Mouse (Mus musculus) thymus, adult 2 months (tissue): ENCODE measurements around the gene Cbfa2t2.

Experiments
- CTCF ChIP-seq: fragments of 200-500 bp; IDR thresholded peaks from 2 replicates; pipeline ENCODE4 v1.5.1; 2012; ENCODE audit warnings: mild to moderate bottlenecking, control low read depth, low read length, moderate library complexity, borderline replicate concordance; ENCODE audit not compliant: control insufficient read depth, poor library complexity, insufficient read depth; ENCODE audit errors: extremely low read depth
- POLR2A ChIP-seq: fragments of 200-500 bp; IDR thresholded peaks from 2 replicates; pipeline ENCODE4 v1.6.1; 2012; ENCODE audit warnings: mild to moderate bottlenecking, low read length, control low read depth, moderate library complexity; ENCODE audit not compliant: control insufficient read depth, poor library complexity, insufficient read depth; ENCODE audit errors: extremely low read depth

DNA sequence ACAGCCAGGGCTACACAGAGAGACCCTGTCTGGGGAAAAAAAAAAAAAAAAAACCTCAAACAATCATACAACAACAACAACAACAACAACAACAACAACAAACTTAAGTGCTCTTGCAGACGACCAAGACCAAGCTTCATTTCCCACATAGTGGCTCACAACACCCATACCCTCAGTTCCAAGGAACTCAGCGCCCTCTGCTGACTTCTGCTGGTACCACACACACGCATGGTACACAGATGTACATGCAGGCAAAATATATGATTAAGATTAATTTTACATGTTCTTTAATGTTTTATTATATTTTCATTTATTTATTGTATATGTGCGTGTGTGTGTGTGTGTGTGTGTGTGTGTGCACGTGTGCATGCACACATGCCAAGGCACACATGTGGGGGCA is 150.1 kb downstream of the Cbfa2t2 start:
- TF ChIP-seq CTCF (no peak), POLR2A (no peak)
